Mouse (Mus musculus) embryonic facial prominence, embryonic 14.5 days (tissue): Measurements from ENCODE around the gene Ldb1. TPM values are rescaled to one million over a fixed set of nuclear protein-coding genes. Genes with fewer than 3 reads are reported as not detected.

Source experiments
- ATAC-seq: fragments of 200-750 bp; cut with Nextera tagmentation; 2 replicates; pipeline ENCODE4 v1.8.0; 2017; ENCODE audit warnings: low read depth, moderate number of reproducible peaks, moderate TSS enrichment
- DNase-seq: peaks from one replicate; pipeline ENCODE4 v3.0.0-alpha.2; 2015; ENCODE audit warnings: low spot score
- H3K27ac ChIP-seq: fragments of 300-500 bp; sonication (generic); replicated peaks from 2 replicates; pipeline ENCODE4 v1.5.1; 2014; ENCODE audit warnings: low read depth, mild to moderate bottlenecking, low read length, moderate library complexity
- H3K27me3 ChIP-seq: fragments of 300-500 bp; sonication (generic); replicated peaks from 2 replicates; pipeline ENCODE4 v1.6.1; 2014; ENCODE audit warnings: low read length; ENCODE audit not compliant: control insufficient read depth, insufficient read depth
- H3K36me3 ChIP-seq: fragments of 300-500 bp; sonication (generic); 2 replicates; pipeline ENCODE4 v1.6.1; 2014; ENCODE audit warnings: low read length, mixed read lengths; ENCODE audit not compliant: control insufficient read depth, insufficient read depth
- H3K4me1 ChIP-seq: fragments of 300-500 bp; sonication (generic); 2 replicates; pipeline ENCODE4 v1.6.1; 2014; ENCODE audit warnings: antibody characterized with exemption, low read length; ENCODE audit not compliant: control insufficient read depth, insufficient read depth
- H3K4me2 ChIP-seq: fragments of 300-500 bp; sonication (generic); 2 replicates; pipeline ENCODE4 v1.6.1; 2014; ENCODE audit warnings: low read depth, mild to moderate bottlenecking, low read length, moderate library complexity, mixed read lengths
- H3K4me3 ChIP-seq: fragments of 300-500 bp; sonication (generic); 2 replicates; pipeline ENCODE4 v1.5.1; 2014; ENCODE audit warnings: low read depth, mild to moderate bottlenecking, low read length
- H3K9ac ChIP-seq: fragments of 300-500 bp; sonication (generic); 2 replicates; pipeline ENCODE4 v1.6.1; 2014; ENCODE audit warnings: low read depth, mild to moderate bottlenecking, low read length, moderate library complexity, mixed read lengths
- H3K9me3 ChIP-seq: fragments of 300-500 bp; sonication (generic); 2 replicates; pipeline ENCODE4 v1.6.1; 2016; ENCODE audit warnings: low read length; ENCODE audit not compliant: control insufficient read depth
- whole genome bisulfite sequencing: fragments of 180-500 bp; shearing (Covaris S2); extraction: QIAGEN DNeasy Blood & Tissue Kit; methylation state at CpG from one replicate; pipeline ENCODE4 v1.1.7; 2014; 5-methylcytosine and 5-hydroxymethylcytosine counted together
- polyA plus RNA-seq: library from polyadenylated mRNA; unstranded; fragments of >200 nt; fragmentation: Nextera tagmentation; extraction: Ambion mirVana; gene quantifications from 2 replicates; pipeline ENCODE4 v1.2.1, GENCODE M21; 2014

Ldb1 gene
- polyA plus RNA-seq, 1 experiment from 2014 or later, result 80.6 TPM

DNA sequence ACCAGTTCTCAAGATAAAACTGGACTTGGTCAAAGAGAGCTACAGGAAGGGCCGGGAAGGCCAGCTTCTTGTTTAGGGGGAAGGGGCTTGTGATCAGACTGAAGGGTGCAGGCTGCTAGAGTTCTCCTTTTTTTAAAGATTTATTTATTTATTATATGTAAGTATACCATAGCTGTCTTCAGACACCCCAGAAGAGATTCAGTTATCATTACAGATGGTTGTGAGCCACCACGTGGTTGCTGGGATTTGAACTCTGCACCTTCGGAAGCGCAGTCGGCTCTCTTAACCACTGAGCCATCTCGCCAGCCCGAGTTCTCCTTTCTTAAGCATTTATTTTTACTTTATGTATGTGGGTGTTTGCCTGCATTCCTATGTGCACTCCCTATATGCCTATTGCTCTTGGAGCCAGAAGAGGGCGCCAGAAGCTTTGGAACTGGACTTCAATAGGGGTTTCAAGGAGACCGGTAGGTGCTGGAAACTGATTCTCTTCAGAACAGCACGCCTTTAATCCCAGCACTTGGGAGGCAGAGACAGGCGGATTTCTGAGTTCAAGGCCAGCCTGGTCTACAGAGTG is 16.2 kb downstream of the Ldb1 start:
- no peak overlapping the region for H3K4me2 ChIP-seq
- 73% methylated on average over 11 of the region's 11 CpGs for WGBS
- H3K27ac ChIP-seq, result no peak overlapping the region
- ATAC-seq (no peak), DNase-seq (no peak)
- H3K9ac ChIP-seq, result no peak overlapping the region
- H3K27me3 ChIP-seq, result no peaks in the 10 kb centered on the region
- H3K4me3 ChIP-seq, result no peak overlapping the region
- H3K9me3 ChIP-seq, result peaks cover 10% of the 10 kb centered on the region; the same call in 1 of the 2 replicates
- peaks cover 47% of the 10 kb centered on the region for H3K36me3 ChIP-seq
- H3K4me1 ChIP-seq, result no peaks in the 10 kb centered on the region

DNA sequence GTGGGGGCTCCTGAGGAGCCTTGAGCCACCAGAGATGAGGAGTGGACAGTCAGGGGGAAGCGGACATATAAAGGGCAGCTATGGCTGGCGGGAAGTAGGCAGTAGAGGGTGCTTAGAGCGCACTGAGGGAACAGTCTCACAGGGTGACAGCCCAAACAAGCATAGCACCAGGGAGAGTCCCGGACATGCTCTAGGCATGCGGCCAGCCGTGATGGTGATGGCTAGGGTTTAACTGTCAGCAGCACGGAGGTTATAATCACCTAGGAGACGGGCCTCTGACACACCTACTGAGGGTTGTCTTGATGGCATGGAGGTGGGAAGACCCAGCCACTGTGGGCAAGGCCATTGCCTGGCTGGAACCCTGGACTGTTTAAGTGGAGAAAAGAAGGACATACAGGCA is 18.4 kb downstream of the Ldb1 start:
- 62% methylated on average over 8 of the region's 8 CpGs for WGBS
- peaks cover 10% of the 10 kb centered on the region; the same call in 1 of the 2 replicates for H3K9me3 ChIP-seq
- DNase-seq, result no peak
- ATAC-seq, result no peak; the same call in 1 of the 2 replicates
- no peak overlapping the region for H3K4me3 ChIP-seq
- H3K4me2 ChIP-seq, result no peak overlapping the region
- H3K4me1 ChIP-seq, result no peaks in the 10 kb centered on the region
- no peak overlapping the region for H3K27ac ChIP-seq
- H3K9ac ChIP-seq, result no peak overlapping the region
- H3K27me3 ChIP-seq, result no peaks in the 10 kb centered on the region
- peaks cover 24% of the 10 kb centered on the region for H3K36me3 ChIP-seq

DNA sequence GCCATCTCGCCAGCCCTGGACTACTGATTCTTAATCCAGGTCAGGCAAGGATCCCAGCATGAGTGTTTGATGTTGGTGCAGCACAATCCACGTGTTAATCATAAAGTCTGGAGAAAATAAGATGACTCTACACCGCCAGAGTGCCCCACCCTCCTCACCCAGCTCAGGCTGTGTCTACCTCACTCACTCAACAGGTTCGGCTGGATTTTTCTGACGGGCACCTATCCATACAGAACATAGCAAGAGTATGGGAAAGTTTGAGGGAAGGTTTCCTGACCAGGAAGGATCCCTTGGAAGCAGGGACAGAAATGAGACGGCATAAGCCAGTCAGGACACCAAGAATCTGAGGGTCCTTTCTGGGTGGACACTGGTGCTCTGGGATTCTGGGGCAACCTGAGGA is 20.1 kb downstream of the Ldb1 start:
- peak; percentile 64; the same call in 1 of the 2 replicates for ATAC-seq
- no peak overlapping the region for H3K4me2 ChIP-seq
- 75% methylated on average over 6 of the region's 6 CpGs for WGBS
- no peak overlapping the region for H3K27ac ChIP-seq
- no peak overlapping the region for H3K9ac ChIP-seq
- H3K4me3 ChIP-seq, result no peak overlapping the region
- peak; percentile 56 for DNase-seq
- peaks cover 8% of the 10 kb centered on the region; the same call in 1 of the 2 replicates for H3K36me3 ChIP-seq
- no peaks in the 10 kb centered on the region for H3K27me3 ChIP-seq
- H3K9me3 ChIP-seq, result peaks cover 7% of the 10 kb centered on the region; the same call in 1 of the 2 replicates
- no peaks in the 10 kb centered on the region for H3K4me1 ChIP-seq

DNA sequence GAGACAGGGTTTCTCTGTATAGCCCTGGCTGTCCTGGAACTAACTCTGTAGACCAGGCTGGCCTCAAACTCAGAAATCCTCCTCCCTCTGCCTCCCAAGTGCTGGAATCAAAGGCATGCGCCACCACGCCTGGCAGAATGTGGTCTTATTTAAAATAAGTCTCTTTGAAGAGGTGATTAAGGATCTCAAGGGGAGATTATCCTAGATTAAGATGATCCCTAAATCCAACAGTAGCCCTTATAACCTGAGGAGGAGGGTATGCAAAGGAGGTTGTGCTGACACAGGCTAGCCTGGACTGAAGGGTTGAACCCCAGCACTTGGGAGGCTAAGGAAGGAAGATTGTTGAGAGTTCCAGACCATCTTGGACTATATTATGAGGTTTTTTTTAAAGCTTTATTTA is 29.0 kb downstream of the Ldb1 start:
- Histone ChIP-seq H3K9ac (no peak overlapping the region), H3K4me1 (no peaks in the 10 kb centered on the region), H3K4me2 (no peak overlapping the region), H3K36me3 (no peaks in the 10 kb centered on the region), H3K27me3 (no peaks in the 10 kb centered on the region), H3K4me3 (no peak overlapping the region), H3K9me3 (no peaks in the 10 kb centered on the region), H3K27ac (no peak overlapping the region)
- ATAC-seq (no peak), DNase-seq (no peak)
- 67% methylated on average over 2 of the region's 2 CpGs for WGBS

DNA sequence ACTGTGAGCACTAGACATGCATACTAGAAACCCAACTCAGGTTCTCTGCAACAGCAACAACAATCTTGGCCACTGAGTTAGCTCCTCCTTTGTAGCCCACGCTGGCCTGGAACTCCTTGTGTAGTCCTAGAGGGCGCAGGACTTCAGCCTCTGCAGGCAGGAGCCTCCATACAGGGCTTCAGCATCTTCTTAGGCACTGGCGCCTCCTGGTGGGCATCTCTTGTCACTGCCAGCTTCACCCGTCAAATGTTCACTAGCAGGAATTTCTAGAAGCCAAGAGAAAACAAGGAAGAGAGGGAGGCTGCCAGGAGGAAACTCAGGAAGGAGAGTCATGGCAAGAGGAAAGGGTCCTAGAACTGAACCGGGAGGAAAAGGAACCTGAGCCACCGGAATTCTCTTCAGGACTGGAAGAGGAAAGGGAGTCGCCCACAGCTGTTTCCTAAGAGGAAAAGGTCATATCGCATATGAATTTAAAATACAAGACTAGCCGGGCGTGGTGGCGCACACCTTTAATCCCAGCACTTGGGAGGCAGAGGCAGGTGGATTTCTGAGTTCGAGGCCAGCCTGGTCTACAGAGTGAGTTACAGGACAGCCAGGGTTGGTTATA is 30.3 kb downstream of the Ldb1 start:
- H3K4me3 ChIP-seq, result no peak overlapping the region
- no peaks in the 10 kb centered on the region for H3K27me3 ChIP-seq
- H3K4me1 ChIP-seq, result no peaks in the 10 kb centered on the region
- ATAC-seq, result peak; percentile 91
- peak; percentile 91 for DNase-seq
- no peaks in the 10 kb centered on the region for H3K9me3 ChIP-seq
- no peaks in the 10 kb centered on the region for H3K36me3 ChIP-seq
- WGBS, result 41% methylated on average over 12 of the region's 12 CpGs
- H3K4me2 ChIP-seq, result no peak overlapping the region
- no peak overlapping the region for H3K27ac ChIP-seq
- no peak overlapping the region for H3K9ac ChIP-seq

DNA sequence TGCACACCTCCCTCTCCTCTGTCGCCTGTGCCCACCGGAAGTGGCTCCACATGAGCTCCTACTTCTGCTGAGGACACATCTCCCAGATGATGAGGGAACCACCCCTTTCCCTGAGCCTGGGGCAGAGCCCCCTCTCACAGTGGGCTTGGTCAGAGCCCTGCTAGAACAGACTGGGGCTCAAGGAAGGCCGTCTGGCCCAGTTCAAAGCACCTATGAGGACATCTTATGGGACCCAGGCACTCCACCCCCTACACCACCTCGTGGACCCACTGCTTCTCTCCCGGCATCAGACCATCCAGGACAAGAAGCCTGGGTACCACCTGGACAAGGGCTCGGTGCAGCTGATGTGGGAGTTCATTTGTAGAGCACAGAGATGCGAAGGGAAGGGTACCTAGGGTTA is 39.3 kb downstream of the Ldb1 start:
- Histone ChIP-seq H3K27ac (no peak overlapping the region), H3K4me1 (0 out of 2 replicates have a peak, but pooled peaks cover 7% of the 10 kb centered on the region), H3K9ac (no peak overlapping the region), H3K4me3 (no peak overlapping the region), H3K9me3 (no peaks in the 10 kb centered on the region), H3K4me2 (no peak overlapping the region), H3K27me3 (no peaks in the 10 kb centered on the region), H3K36me3 (no peaks in the 10 kb centered on the region)
- WGBS, result 84% methylated on average over 6 of the region's 7 CpGs
- ATAC-seq, result no peak
- DNase-seq, result no peak

DNA sequence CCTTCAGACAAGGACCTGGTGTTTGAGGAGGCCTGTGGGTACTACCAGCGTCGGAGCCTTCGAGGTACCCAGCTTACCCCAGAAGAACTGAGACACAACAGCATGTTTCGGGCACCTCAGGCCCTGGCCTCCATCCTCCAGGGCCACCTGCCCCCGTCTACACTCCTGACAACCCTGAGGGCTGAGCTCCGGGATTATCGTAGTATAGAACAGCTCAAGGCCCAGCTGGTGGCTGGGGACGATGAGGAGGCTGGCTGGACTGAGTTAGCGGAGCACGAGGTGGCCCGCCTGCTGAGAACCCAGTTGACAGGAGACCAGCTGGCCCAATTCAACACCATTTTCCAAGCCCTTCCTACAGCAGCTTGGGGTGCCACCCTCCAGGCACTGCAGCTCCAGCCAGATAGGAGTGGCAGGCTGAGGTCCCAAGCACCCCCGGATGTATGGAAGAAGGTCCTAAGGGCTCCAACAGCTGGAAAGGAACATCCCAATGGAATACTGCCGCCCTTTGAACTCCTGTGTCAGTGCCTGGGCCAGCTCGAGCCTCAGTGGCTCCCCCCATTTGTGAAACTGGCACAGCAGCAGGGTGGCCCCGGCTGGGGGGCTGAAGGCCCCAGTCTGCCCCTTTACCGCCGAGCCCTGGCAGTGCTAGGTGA is 40.1 kb downstream of the Ldb1 start:
- Histone ChIP-seq H3K27ac (no peak overlapping the region), H3K9me3 (no peaks in the 10 kb centered on the region), H3K4me3 (no peak overlapping the region), H3K4me1 (0 out of 2 replicates have a peak, but pooled peaks cover 7% of the 10 kb centered on the region), H3K4me2 (no peak overlapping the region), H3K36me3 (no peaks in the 10 kb centered on the region), H3K27me3 (no peaks in the 10 kb centered on the region), H3K9ac (no peak overlapping the region)
- no peak for ATAC-seq
- no peak for DNase-seq
- 71% methylated on average over 17 of the region's 17 CpGs for WGBS

DNA sequence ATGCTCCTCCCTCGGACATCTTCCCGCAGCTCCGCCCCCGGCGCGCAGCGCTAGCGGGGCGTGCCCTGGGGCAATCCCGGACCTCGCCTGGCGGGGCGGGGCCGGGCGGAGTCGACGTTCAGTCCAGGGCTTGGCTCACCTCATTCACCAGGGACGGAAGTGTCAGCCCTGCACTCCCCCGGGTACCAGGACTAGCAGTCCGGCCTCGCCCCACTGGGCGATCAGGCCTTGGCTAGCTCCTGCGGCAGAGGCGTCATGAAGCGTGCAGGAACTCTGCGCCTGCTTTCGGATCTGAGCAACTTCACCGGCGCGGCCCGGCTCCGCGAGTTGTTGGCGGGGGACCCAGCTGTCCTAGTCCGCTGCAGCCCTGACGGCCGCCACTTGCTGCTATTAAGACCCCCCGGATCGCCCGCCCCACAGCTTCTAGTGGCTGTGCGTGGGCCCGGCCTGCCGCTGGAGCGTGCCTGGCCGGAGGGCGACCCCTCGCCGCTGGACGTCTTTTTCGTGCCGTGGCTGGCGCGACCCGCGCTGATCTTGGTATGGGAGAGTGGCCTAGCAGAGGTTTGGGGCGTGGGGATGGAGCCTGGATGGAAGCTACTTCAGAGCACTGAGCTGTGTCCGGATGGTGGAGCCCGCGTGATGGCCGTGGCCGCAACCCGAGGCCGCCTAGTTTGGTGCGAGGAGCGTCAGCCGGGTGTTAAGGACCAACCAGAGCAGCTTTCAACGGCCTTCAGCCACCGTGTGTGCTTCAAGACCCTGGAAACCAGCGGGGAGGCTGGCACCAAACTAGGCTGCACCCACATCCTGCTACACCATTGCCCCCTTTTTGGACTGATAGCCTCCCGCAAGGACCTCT is 41.4 kb downstream of the Ldb1 start, which contains the start of gene Hps6:
Gene Hps6 (plus strand): TSS at position 138 of the 856 bp plus-strand sequence.
- H3K4me3 ChIP-seq, result peak within 1 kb of the TSS; percentile 65
- DNase-seq (peak; percentile 81), ATAC-seq (peak; percentile 79)
- H3K9me3 ChIP-seq, result no peaks in the 10 kb centered on the region
- no peaks in the 10 kb centered on the region for H3K36me3 ChIP-seq
- 3% methylated on average over 37 of the region's 70 CpGs for WGBS
- H3K27me3 ChIP-seq, result no peaks in the 10 kb centered on the region
- H3K4me2 ChIP-seq, result peak within 1 kb of the TSS; percentile 97
- H3K9ac ChIP-seq, result peak within 1 kb of the TSS; percentile 77
- no peak within 1 kb of the TSS for H3K27ac ChIP-seq
- H3K4me1 ChIP-seq, result 0 out of 2 replicates have a peak, but pooled peaks cover 7% of the 10 kb centered on the region
